Mouse (Mus musculus): Measurements from ENCODE around the gene Cwc22. TPM values are rescaled to one million over a fixed set of nuclear protein-coding genes. Genes with fewer than 3 reads are reported as not detected.

The Cwc22 gene
- polyA plus RNA-seq, 1 experiment from 2014 or later, result 23.8 TPM

DNA sequence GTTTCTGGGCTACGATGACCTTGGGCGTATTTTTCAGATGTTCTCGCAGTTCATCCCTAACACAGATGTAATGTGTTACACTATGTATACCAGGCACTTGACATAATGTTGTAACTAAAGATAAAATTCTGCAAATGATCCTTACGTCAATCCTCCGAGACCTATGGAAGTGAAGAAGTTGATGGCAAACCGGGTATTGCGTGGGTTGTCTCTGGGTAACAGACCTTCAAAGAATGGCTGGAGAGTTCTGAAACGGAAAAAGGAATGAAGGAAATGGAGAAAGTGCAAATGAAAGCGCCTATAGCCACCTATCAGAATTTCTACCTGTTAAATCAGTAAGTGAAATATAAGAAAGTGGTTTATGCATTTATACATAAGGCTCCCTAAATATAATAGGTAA is 42.2 kb downstream of the Cwc22 start:
- no peaks in the 10 kb centered on the region for H3K9me3 ChIP-seq (replicated peaks; ENCODE audit: control insufficient read depth, low read length)
- H3K9ac ChIP-seq (ENCODE audit: low read depth, low read length), result no peak overlapping the region
- no peaks in the 10 kb centered on the region for H3K27me3 ChIP-seq (ENCODE audit: control insufficient read depth, insufficient read depth, low read length)
- H3K36me3 ChIP-seq (ENCODE audit: control insufficient read depth, insufficient read depth, low read length), result peaks cover 22% of the 10 kb centered on the region
- no peak for ATAC-seq (replicated peaks; ENCODE audit: insufficient number of reproducible peaks, low FRiP score, low TSS enrichment)
- no peak overlapping the region for H3K27ac ChIP-seq (ENCODE audit: low read depth, low read length)
- H3K4me3 ChIP-seq (ENCODE audit: low read depth, low read length), result no peak overlapping the region
- H3K4me1 ChIP-seq (ENCODE audit: control insufficient read depth, insufficient read depth, low read length), result no peaks in the 10 kb centered on the region
- H3K4me2 ChIP-seq, result no peak overlapping the region
- 95% methylated on average over 9 of the region's 9 CpGs for WGBS (ENCODE audit: insufficient replicate concordance)

DNA sequence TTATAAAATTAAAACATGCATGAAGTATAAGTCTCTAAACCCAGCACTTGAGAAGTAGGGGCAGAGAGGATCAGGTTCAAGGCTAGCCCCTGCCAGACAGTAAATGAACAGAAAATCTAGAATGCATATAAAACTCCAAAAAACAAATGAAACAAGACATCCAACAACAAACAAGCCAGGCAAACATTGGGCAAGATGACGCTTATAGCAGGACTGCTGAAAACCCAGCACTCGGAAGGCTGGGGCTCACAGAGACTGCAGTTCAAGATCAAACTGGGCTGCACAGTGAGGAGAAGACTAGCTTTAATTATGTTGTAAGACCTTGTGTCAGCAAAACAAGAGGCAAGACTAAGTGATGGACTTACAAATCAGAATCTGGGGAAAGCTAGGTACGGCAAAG is 43.1 kb downstream of the Cwc22 start:
- Histone ChIP-seq H3K27ac (ENCODE audit: low read depth, low read length) (no peak overlapping the region), H3K36me3 (ENCODE audit: control insufficient read depth, insufficient read depth, low read length) (peaks cover 25% of the 10 kb centered on the region), H3K4me2 (no peak overlapping the region), H3K9me3 (replicated peaks; ENCODE audit: control insufficient read depth, low read length) (no peaks in the 10 kb centered on the region), H3K27me3 (ENCODE audit: control insufficient read depth, insufficient read depth, low read length) (no peaks in the 10 kb centered on the region), H3K4me3 (ENCODE audit: low read depth, low read length) (no peak overlapping the region), H3K4me1 (ENCODE audit: control insufficient read depth, insufficient read depth, low read length) (no peaks in the 10 kb centered on the region), H3K9ac (ENCODE audit: low read depth, low read length) (no peak overlapping the region)
- WGBS (ENCODE audit: insufficient replicate concordance), result 93% methylated on average over 3 of the region's 3 CpGs
- no peak for ATAC-seq (replicated peaks; ENCODE audit: insufficient number of reproducible peaks, low FRiP score, low TSS enrichment)

DNA sequence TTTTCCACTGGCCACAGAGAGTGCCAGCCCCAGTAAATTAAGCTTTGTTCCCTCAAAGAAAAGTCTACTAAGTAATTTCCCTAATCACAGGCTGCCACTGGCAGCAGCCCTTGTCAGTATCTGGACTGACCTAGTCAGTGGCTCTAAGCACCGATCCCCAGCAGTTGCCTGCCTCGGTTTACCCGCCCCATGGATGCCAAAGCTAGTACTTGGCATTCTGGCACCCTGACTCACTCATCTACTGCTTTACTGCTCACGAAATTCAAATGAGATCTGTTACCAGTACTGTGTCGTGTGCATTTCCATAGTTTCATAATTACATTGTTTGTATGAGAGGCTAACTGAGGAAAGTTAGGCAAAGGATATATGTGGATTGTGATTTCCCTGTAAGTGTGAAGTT is 44.9 kb downstream of the Cwc22 start:
- no peak for ATAC-seq (replicated peaks; ENCODE audit: insufficient number of reproducible peaks, low FRiP score, low TSS enrichment)

DNA sequence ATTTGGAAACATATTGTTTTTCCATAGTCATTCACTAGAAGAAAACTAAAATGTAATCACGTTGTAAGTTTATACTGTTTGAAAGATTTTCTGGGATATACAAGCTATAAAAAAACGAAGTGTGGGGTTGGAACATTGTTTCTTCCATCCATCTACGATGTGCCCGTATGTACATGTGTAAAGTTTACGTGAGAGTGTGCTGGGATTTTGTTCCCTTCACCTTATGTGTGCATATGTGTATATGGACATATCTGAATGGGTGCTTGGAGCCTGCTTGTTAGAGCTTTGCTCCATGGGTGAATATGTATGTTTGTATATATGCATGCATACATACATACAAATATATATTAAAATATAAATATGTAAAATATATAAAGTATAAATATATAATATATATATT is 45.4 kb downstream of the Cwc22 start:
- H3K4me3 ChIP-seq (ENCODE audit: low read depth, low read length), result no peak overlapping the region
- ATAC-seq (replicated peaks; ENCODE audit: insufficient number of reproducible peaks, low FRiP score, low TSS enrichment), result no peak
- H3K4me2 ChIP-seq, result no peak overlapping the region
- WGBS (ENCODE audit: insufficient replicate concordance), result 92% methylated on average over 5 of the region's 5 CpGs
- peaks cover 25% of the 10 kb centered on the region for H3K36me3 ChIP-seq (ENCODE audit: control insufficient read depth, insufficient read depth, low read length)
- no peaks in the 10 kb centered on the region for H3K9me3 ChIP-seq (replicated peaks; ENCODE audit: control insufficient read depth, low read length)
- H3K27ac ChIP-seq (ENCODE audit: low read depth, low read length), result no peak overlapping the region
- H3K9ac ChIP-seq (ENCODE audit: low read depth, low read length), result no peak overlapping the region
- no peaks in the 10 kb centered on the region for H3K4me1 ChIP-seq (ENCODE audit: control insufficient read depth, insufficient read depth, low read length)
- no peaks in the 10 kb centered on the region for H3K27me3 ChIP-seq (ENCODE audit: control insufficient read depth, insufficient read depth, low read length)

More for the DNA sequence above, 44.9 kb downstream of the Cwc22 start:
- H3K4me3 ChIP-seq (ENCODE audit: low read depth, low read length), result no peak overlapping the region
- H3K27ac ChIP-seq (ENCODE audit: low read depth, low read length), result no peak overlapping the region
- H3K9ac ChIP-seq (ENCODE audit: low read depth, low read length), result no peak overlapping the region
- H3K4me1 ChIP-seq (ENCODE audit: control insufficient read depth, insufficient read depth, low read length), result no peaks in the 10 kb centered on the region
- WGBS (ENCODE audit: insufficient replicate concordance), result 91% methylated on average over 5 of the region's 5 CpGs
- no peak overlapping the region for H3K4me2 ChIP-seq
- no peaks in the 10 kb centered on the region for H3K9me3 ChIP-seq (replicated peaks; ENCODE audit: control insufficient read depth, low read length)
- peaks cover 25% of the 10 kb centered on the region for H3K36me3 ChIP-seq (ENCODE audit: control insufficient read depth, insufficient read depth, low read length)
- H3K27me3 ChIP-seq (ENCODE audit: control insufficient read depth, insufficient read depth, low read length), result no peaks in the 10 kb centered on the region

DNA sequence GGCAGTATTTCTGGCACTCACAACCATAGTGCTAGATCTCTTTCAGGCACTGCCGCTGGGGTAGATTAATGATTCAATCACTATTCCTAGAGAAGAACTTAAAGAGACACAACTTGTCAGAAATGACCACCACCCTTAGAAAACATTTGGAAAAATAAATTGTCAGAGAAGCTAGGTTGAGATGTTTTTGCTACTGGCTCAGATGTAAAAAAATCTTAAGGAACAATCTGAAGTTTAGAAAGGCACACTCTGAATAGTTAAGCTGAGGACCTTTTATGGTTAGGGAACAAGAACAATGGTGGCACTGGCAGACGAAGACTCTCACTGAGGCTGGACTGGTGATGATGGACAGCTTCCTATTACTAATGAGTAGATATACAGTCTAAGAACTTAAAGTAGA is 46.1 kb downstream of the Cwc22 start:
- peaks cover 22% of the 10 kb centered on the region for H3K36me3 ChIP-seq (ENCODE audit: control insufficient read depth, insufficient read depth, low read length)
- H3K4me3 ChIP-seq (ENCODE audit: low read depth, low read length), result no peak overlapping the region
- no peaks in the 10 kb centered on the region for H3K9me3 ChIP-seq (replicated peaks; ENCODE audit: control insufficient read depth, low read length)
- no peak for ATAC-seq (replicated peaks; ENCODE audit: insufficient number of reproducible peaks, low FRiP score, low TSS enrichment)
- H3K9ac ChIP-seq (ENCODE audit: low read depth, low read length), result no peak overlapping the region
- no peaks in the 10 kb centered on the region for H3K4me1 ChIP-seq (ENCODE audit: control insufficient read depth, insufficient read depth, low read length)
- no peak overlapping the region for H3K4me2 ChIP-seq
- no peak overlapping the region for H3K27ac ChIP-seq (ENCODE audit: low read depth, low read length)
- WGBS (ENCODE audit: insufficient replicate concordance), result 82% methylated on average over 2 of the region's 2 CpGs
- H3K27me3 ChIP-seq (ENCODE audit: control insufficient read depth, insufficient read depth, low read length), result no peaks in the 10 kb centered on the region

DNA sequence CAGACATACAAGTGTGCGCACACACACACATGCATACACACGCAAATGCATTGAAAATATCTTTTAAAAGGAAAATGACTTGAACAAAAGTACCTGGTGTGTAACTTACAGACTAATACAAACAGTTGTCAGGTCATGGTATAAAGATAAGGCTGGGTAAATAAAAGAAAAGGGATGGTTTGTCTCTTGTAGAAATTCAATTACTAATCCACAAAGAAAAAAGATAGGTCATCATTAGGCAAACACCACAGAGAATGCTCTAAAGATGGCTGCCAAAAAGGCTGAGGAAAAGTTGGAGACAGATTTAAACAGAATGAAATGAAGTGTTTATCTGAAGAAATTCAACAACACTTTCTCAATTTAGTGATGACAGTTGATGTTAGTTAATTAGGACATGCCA is 47.7 kb downstream of the Cwc22 start:
- H3K27me3 ChIP-seq (ENCODE audit: control insufficient read depth, insufficient read depth, low read length), result no peaks in the 10 kb centered on the region
- no peak overlapping the region for H3K27ac ChIP-seq (ENCODE audit: low read depth, low read length)
- H3K36me3 ChIP-seq (ENCODE audit: control insufficient read depth, insufficient read depth, low read length), result peaks cover 18% of the 10 kb centered on the region
- H3K4me1 ChIP-seq (ENCODE audit: control insufficient read depth, insufficient read depth, low read length), result no peaks in the 10 kb centered on the region
- no peak for ATAC-seq (replicated peaks; ENCODE audit: insufficient number of reproducible peaks, low FRiP score, low TSS enrichment)
- H3K4me3 ChIP-seq (ENCODE audit: low read depth, low read length), result no peak overlapping the region
- no peak overlapping the region for H3K4me2 ChIP-seq
- no peak overlapping the region for H3K9ac ChIP-seq (ENCODE audit: low read depth, low read length)
- 96% methylated on average over 2 of the region's 2 CpGs for WGBS (ENCODE audit: insufficient replicate concordance)
- no peaks in the 10 kb centered on the region for H3K9me3 ChIP-seq (replicated peaks; ENCODE audit: control insufficient read depth, low read length)

DNA sequence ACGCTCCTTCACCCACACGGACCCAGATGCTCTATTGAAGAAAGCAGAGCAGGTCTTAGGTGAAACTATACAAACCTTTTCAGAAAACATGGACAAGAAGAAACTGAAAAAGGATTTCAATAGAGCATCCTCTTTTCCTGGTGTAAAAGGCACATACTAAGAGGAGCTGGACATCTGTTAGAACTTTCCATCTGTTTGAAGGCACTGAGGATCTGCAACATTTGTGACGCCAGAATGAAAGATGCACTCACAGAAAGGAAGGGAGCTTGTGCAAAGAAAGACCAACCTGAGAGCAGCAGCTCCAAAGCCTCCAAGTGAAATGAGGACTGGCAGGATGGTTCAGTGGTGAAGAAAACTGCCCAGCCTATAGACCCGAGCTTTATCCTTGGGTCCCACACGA is 48.2 kb downstream of the Cwc22 start:
- Histone ChIP-seq H3K9ac (ENCODE audit: low read depth, low read length) (no peak overlapping the region), H3K36me3 (ENCODE audit: control insufficient read depth, insufficient read depth, low read length) (peaks cover 14% of the 10 kb centered on the region), H3K27me3 (ENCODE audit: control insufficient read depth, insufficient read depth, low read length) (no peaks in the 10 kb centered on the region), H3K4me3 (ENCODE audit: low read depth, low read length) (no peak overlapping the region), H3K4me2 (no peak overlapping the region), H3K27ac (ENCODE audit: low read depth, low read length) (no peak overlapping the region), H3K9me3 (replicated peaks; ENCODE audit: control insufficient read depth, low read length) (no peaks in the 10 kb centered on the region), H3K4me1 (ENCODE audit: control insufficient read depth, insufficient read depth, low read length) (no peaks in the 10 kb centered on the region)
- WGBS (ENCODE audit: insufficient replicate concordance), result 83% methylated on average over 5 of the region's 5 CpGs
- no peak for ATAC-seq (replicated peaks; ENCODE audit: insufficient number of reproducible peaks, low FRiP score, low TSS enrichment)

DNA sequence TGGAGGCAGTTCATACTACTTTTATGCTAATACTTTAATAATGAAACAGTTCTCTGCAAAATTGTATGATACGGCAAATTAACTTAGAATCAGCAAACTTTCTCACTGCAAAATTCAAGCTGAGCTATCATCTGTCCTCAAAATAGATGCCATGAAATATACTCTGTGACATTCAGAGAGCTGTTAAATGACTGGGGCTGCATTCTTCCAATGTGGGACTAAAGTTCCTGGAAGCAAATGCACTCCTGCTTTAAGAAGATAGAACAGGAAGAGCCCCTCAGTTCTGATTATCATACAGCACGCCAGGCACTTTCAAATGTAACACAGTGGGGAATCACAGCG is 48.6 kb downstream of the Cwc22 start:
- no peak for ATAC-seq (replicated peaks; ENCODE audit: insufficient number of reproducible peaks, low FRiP score, low TSS enrichment)
- 82% methylated on average over 3 of the region's 3 CpGs for WGBS (ENCODE audit: insufficient replicate concordance)
- H3K4me1 ChIP-seq (ENCODE audit: control insufficient read depth, insufficient read depth, low read length), result no peaks in the 10 kb centered on the region
- H3K36me3 ChIP-seq (ENCODE audit: control insufficient read depth, insufficient read depth, low read length), result peaks cover 11% of the 10 kb centered on the region
- H3K27me3 ChIP-seq (ENCODE audit: control insufficient read depth, insufficient read depth, low read length), result no peaks in the 10 kb centered on the region
- no peak overlapping the region for H3K4me2 ChIP-seq
- H3K9me3 ChIP-seq (replicated peaks; ENCODE audit: control insufficient read depth, low read length), result no peaks in the 10 kb centered on the region
- no peak overlapping the region for H3K27ac ChIP-seq (ENCODE audit: low read depth, low read length)
- H3K9ac ChIP-seq (ENCODE audit: low read depth, low read length), result no peak overlapping the region
- H3K4me3 ChIP-seq (ENCODE audit: low read depth, low read length), result no peak overlapping the region

DNA sequence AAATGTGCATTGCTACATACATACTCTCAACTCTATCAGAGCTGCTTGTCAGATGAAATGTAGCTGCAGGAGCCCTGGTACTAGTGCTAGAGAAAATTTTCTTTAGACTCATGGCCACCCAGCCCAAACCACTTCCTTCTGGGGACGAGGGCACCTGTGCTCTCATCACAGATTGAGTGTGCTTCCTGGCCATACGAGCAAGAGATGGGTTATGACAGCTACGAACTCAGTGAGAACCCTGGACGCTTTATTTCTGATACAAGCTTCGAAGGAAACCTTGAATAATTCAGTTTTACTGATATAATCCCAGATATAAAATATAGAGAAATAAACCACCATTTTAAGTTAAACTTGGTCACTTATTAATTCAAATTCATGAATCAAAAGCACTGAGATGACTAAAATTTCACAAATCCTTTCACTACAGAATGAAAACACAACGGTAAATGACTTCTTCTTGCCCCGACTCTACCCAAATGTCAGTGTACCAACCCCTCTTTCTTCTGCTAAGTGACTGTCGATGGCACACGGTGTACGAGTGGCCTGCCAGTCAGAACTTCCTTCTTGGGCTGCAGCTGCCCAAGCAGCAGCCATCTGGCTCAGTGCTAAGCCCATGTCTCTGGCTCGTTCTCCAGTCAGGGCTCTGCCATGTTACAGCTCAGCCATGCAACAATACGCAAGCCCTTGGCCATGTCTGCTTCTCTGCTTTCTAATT is 49.2 kb downstream of the Cwc22 start:
- Histone ChIP-seq H3K4me2 (no peak overlapping the region), H3K9me3 (replicated peaks; ENCODE audit: control insufficient read depth, low read length) (no peaks in the 10 kb centered on the region), H3K4me3 (ENCODE audit: low read depth, low read length) (no peak overlapping the region), H3K36me3 (ENCODE audit: control insufficient read depth, insufficient read depth, low read length) (peaks cover 11% of the 10 kb centered on the region), H3K27me3 (ENCODE audit: control insufficient read depth, insufficient read depth, low read length) (no peaks in the 10 kb centered on the region), H3K9ac (ENCODE audit: low read depth, low read length) (no peak overlapping the region), H3K27ac (ENCODE audit: low read depth, low read length) (no peak overlapping the region), H3K4me1 (ENCODE audit: control insufficient read depth, insufficient read depth, low read length) (no peaks in the 10 kb centered on the region)
- WGBS (ENCODE audit: insufficient replicate concordance), result 87% methylated on average over 12 of the region's 12 CpGs
- ATAC-seq (replicated peaks; ENCODE audit: insufficient number of reproducible peaks, low FRiP score, low TSS enrichment), result no peak
